ENCODE assay signal across 8 mouse cellular contexts in the genomic region with DNA sequence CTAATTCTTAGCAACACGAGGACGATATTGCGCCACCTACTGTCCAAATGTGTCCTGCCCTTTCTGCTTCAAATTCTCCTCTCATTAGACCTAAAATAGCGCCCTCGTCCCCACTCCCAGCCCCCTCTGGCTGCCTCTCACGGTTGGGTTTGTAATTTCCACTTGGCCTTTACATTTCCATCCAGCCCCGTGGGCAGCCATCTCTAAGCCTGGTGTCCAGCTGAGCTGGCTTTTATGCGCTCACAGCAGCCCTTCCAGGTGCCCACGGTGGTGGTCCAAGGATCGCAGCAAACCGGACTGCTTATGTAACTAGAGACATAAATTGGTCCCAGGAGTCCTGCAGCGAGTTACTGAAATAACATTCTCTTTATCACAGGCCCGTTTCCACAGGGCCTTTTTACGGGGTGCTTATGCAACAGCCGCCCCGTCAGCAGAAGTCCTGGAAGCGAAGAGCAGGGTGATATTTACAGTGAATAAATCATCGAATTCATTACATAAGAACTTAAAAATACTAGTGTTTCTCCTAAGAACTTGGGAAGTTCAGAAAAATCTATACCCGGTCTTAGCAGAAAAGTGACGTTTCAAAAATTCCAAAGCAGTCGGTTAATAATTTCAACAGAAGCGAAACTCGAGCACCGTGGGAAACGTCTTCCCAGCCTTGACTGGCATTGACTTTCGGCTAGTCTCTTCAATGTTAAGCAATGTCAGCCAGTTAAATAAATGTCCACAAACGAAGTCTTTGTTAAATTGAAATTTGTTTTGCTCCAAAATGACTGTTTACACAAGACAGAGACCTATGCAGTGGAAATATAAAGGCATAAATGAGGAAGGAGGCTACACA. TPM values are rescaled to one million over a fixed set of nuclear protein-coding genes. Genes with fewer than 3 reads are reported as not detected.
DNase-seq lines count a peak whose midpoint lies in the region; ATAC-seq and TF ChIP-seq lines count a peak whose summit lies in the region.

No protein-coding gene starts in this region.

- H3K4me1 ChIP-seq in forebrain, postnatal 0 days (ENCODE audit: insufficient read depth) = no peaks in the 10 kb centered on the region
- H3K4me1 ChIP-seq in forebrain, embryonic 13.5 days = peaks cover 26% of the 10 kb centered on the region; the same call in 1 of the 2 replicates
- H3K4me1 ChIP-seq in brown adipose tissue, adult 24 weeks (ENCODE audit: control insufficient read depth, insufficient read depth, insufficient read length, low read length) = no peaks in the 10 kb centered on the region

- intact Hi-C loops in gastrocnemius, adult 2 months (cut with DNase I) = no loop called here

- WGBS in forebrain, postnatal 0 days = 44% methylated on average over 27 of the region's 27 CpGs
- WGBS in forebrain, embryonic 13.5 days = 46% methylated on average over 27 of the region's 27 CpGs

- peak; percentile 58 for DNase-seq in forebrain, postnatal 0 days
- peak; percentile 70 for DNase-seq in CD4-positive helper T cell, adult 2 months (ENCODE audit: low read depth, low spot score)
- peak; percentile 45 for DNase-seq in gastrocnemius, adult 2 months
- DNase-seq in kidney, postnatal 10 days = peak; percentile 71
- DNase-seq in lung, postnatal 14 days = peak; percentile 67
- DNase-seq in testis, postnatal 10 days (ENCODE audit: low spot score) = peak; percentile 68

- no peaks in the 10 kb centered on the region for H3K9me3 ChIP-seq in forebrain, postnatal 0 days (ENCODE audit: low read length)
- H3K9me3 ChIP-seq in forebrain, embryonic 13.5 days (replicated peaks) = no peaks in the 10 kb centered on the region; the same call in 1 of the 2 replicates

- ATAC-seq in forebrain, postnatal 0 days = no peak
- ATAC-seq in forebrain, embryonic 13.5 days = no peak

- H3K4me2 ChIP-seq in forebrain, postnatal 0 days (ENCODE audit: low read depth) = no peak overlapping the region
- H3K4me2 ChIP-seq in forebrain, embryonic 13.5 days = no peak overlapping the region

- H3K4me3 ChIP-seq in forebrain, postnatal 0 days (ENCODE audit: low read depth, low read length) = no peak overlapping the region
- no peak overlapping the region for H3K4me3 ChIP-seq in forebrain, embryonic 13.5 days
- peak overlapping the region; percentile 46 for H3K4me3 ChIP-seq in brown adipose tissue, adult 24 weeks (ENCODE audit: insufficient read depth, low read depth, low read length)
- peak overlapping the region; percentile 61 for H3K4me3 ChIP-seq in gastrocnemius, adult 2 months

- peak; percentile 73 for TF ChIP-seq CTCF in forebrain, postnatal 0 days (IDR thresholded peaks at IDR 0.05; ENCODE audit: low read depth)
- TF ChIP-seq CTCF in gastrocnemius, adult 2 months (IDR thresholded peaks at IDR 0.05) = peak; percentile 65

- no peaks in the 10 kb centered on the region; the same call in 1 of the 2 replicates for H3K27me3 ChIP-seq in forebrain, postnatal 0 days (ENCODE audit: insufficient read depth, low read length)
- H3K27me3 ChIP-seq in forebrain, embryonic 13.5 days = peaks cover 7% of the 10 kb centered on the region; the same call in 1 of the 2 replicates

- no peaks in the 10 kb centered on the region for H3K36me3 ChIP-seq in forebrain, postnatal 0 days (ENCODE audit: insufficient read depth)
- H3K36me3 ChIP-seq in forebrain, embryonic 13.5 days (ENCODE audit: poor library complexity, severe bottlenecking) = no peaks in the 10 kb centered on the region

- H3K27ac ChIP-seq in forebrain, postnatal 0 days (ENCODE audit: low read depth, low read length) = no peak overlapping the region
- no peak overlapping the region for H3K27ac ChIP-seq in forebrain, embryonic 13.5 days
- H3K27ac ChIP-seq in brown adipose tissue, adult 24 weeks (replicated peaks; ENCODE audit: low read depth, low read length) = 0 out of 2 replicates have a peak overlapping the region, but pooled peaks have one; percentile 36
- peak overlapping the region; percentile 67 for H3K27ac ChIP-seq in gastrocnemius, adult 2 months

- no peak overlapping the region for H3K9ac ChIP-seq in forebrain, postnatal 0 days
- H3K9ac ChIP-seq in forebrain, embryonic 13.5 days = no peak overlapping the region

RNA-seq across cellular contexts. Expression of a gene that starts 57.3 kb away (rescaled TPM):
- 135 and 155 TPM in 2 replicates for total RNA-seq in forebrain, postnatal 0 days (2014; rRNA removed)
- polyA plus RNA-seq in forebrain, postnatal 0 days (2015; fragmentation: Nextera tagmentation; extraction: Ambion mirVana) = 70.1 and 88.9 TPM in 2 replicates
- 242 and 248 TPM in 2 replicates for polyA plus RNA-seq in forebrain, embryonic 13.5 days (2015; fragmentation: Nextera tagmentation; extraction: Ambion mirVana)
- polyA plus RNA-seq in brown adipose tissue, adult 24 weeks (2012; ENCODE audit: insufficient read depth, insufficient read length, missing spikeins) = 12.6 and 17.3 TPM in 2 replicates
- 10 to 100 TPM; 21.8 to 26.0 TPM for total RNA-seq in gastrocnemius, adult 2 months (2021)

Comparison
In these comparisons a context has a peak if more than half of its experiments do, and no peak if none do; other contexts are left out.
1. H3K27ac ChIP-seq: peak in brown adipose tissue, adult 24 weeks (single experiment) and gastrocnemius, adult 2 months (single experiment); none in forebrain, postnatal 0 days (single experiment) and forebrain, embryonic 13.5 days (single experiment).
2. H3K4me3 ChIP-seq: peak in brown adipose tissue, adult 24 weeks (single experiment) and gastrocnemius, adult 2 months (single experiment); none in forebrain, postnatal 0 days (single experiment) and forebrain, embryonic 13.5 days (single experiment).
3. Peak in every context shown above with its lines, with median percentiles within 50 percentile points of each other: DNase-seq.